Mouse (Mus musculus) E14TG2a.4 (cell line): ENCODE results near the gene Trim2.

Experiments used
- CTCF ChIP-seq: conservative IDR thresholded peaks from 2 replicates; pipeline ENCODE4 v1.5.1; 2014; ENCODE audit warnings: low read length
- NANOG ChIP-seq: IDR thresholded peaks from 2 replicates; pipeline ENCODE4 v1.6.1; 2014; ENCODE audit warnings: borderline replicate concordance, low read length, mixed read lengths
- POU5F1 ChIP-seq: IDR thresholded peaks from 2 replicates; pipeline ENCODE4 v1.6.1; 2014; ENCODE audit warnings: low read length, borderline replicate concordance

DNA sequence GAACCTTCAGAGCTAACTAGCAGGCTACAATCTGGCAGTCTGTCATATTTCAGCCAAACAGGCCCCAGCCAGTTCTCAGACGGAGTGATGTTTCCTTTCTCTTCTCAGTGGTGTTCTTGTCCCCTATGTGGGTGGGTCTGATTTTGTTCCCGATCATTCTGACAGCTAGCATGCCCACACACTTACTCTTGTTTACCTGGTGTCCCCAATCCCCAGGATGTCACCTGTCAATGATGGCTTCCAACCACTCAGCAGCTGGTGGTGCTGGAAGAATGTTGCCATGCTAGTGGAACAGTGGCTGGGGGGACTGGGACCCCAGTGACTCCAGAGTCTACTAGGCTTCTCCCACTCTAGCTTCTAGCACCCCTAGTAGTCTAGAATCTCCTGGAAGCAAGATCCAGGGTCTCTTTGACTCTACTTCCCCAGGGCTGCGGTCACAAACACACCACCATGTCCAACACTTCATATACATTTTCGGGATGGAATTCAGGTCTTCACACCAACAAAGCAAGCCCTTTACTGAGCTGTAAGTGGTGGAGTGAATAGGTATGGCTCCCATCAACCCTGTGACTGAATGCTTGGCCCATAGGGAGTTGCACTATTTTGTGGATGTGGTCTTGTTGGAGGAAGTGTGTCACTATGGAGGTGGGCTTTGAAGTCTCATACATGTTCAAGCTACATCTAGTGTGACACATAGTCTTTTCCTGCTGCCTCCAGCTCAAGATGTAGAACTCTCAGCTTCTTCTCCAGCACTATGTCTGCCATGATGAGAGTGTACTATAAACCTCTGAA, 148.9 kb downstream of the Trim2 start:
- TF ChIP-seq CTCF (no peak), NANOG (no peak), POU5F1 (no peak)
